Mouse (Mus musculus): ENCODE results near the gene Caps2. TPM values are rescaled to one million over a fixed set of nuclear protein-coding genes. Genes with fewer than 3 reads are reported as not detected.
"Not testable (repeated sequence)": the region's sequence is repeated elsewhere in the genome, so short reads cannot be mapped to it uniquely, and the experiment has no call there.

The Caps2 gene
- polyA plus RNA-seq, 1 experiment from 2014 or later: 0.80 TPM

- no peak overlapping the region for H3K9ac ChIP-seq (replicated peaks)
- no peaks in the 10 kb centered on the region for H3K9me3 ChIP-seq
- no peaks in the 10 kb centered on the region for H3K36me3 ChIP-seq
- ATAC-seq (replicated peaks): no peak
- H3K27me3 ChIP-seq: no peaks in the 10 kb centered on the region
- WGBS: 49% methylated on average over 1 of the region's 1 CpGs
- H3K4me2 ChIP-seq (replicated peaks): no peak overlapping the region
- H3K27ac ChIP-seq (replicated peaks): no peak overlapping the region
- H3K4me3 ChIP-seq: no peak overlapping the region
- no peaks in the 10 kb centered on the region for H3K4me1 ChIP-seq
These were observed 63.7 kb downstream of the Caps2 start for GRCm38 (mm10) chr10:112227073-112227472.

- H3K4me1 ChIP-seq; H3K9ac ChIP-seq (replicated peaks); H3K4me3 ChIP-seq; H3K27me3 ChIP-seq; H3K27ac ChIP-seq (replicated peaks); H3K36me3 ChIP-seq; H3K9me3 ChIP-seq; ATAC-seq (replicated peaks); H3K4me2 ChIP-seq (replicated peaks): not testable (repeated sequence)
- 30% methylated on average over 6 of the region's 6 CpGs for WGBS
These were observed 65.8 kb downstream of the Caps2 start for GRCm38 (mm10) chr10:112229091-112229843.

- not testable (repeated sequence) for H3K27me3 ChIP-seq; ATAC-seq (replicated peaks); H3K4me2 ChIP-seq (replicated peaks); H3K9me3 ChIP-seq; H3K9ac ChIP-seq (replicated peaks); H3K36me3 ChIP-seq; H3K4me1 ChIP-seq; H3K27ac ChIP-seq (replicated peaks); H3K4me3 ChIP-seq
- 0% methylated on average over 1 of the region's 1 CpGs for WGBS
These were observed 69.3 kb downstream of the Caps2 start for GRCm38 (mm10) chr10:112232733-112233132.

- not testable (repeated sequence) for H3K4me2 ChIP-seq (replicated peaks); H3K4me3 ChIP-seq; H3K27ac ChIP-seq (replicated peaks); H3K4me1 ChIP-seq; H3K9me3 ChIP-seq; H3K9ac ChIP-seq (replicated peaks); H3K27me3 ChIP-seq; H3K36me3 ChIP-seq
- ATAC-seq (replicated peaks): peak; percentile 55; the same call in 1 of the 2 replicates
- WGBS: 51% methylated on average over 5 of the region's 5 CpGs
These were observed 72.0 kb downstream of the Caps2 start for GRCm38 (mm10) chr10:112235396-112235940.

GRCm38 (mm10) chr10:112248273-112248672 is 84.9 kb downstream of the Caps2 start:
- WGBS: 84% methylated on average over 2 of the region's 2 CpGs
- Histone ChIP-seq H3K36me3 (no peaks in the 10 kb centered on the region), H3K27ac (replicated peaks) (no peak overlapping the region), H3K4me2 (replicated peaks) (no peak overlapping the region), H3K9ac (replicated peaks) (no peak overlapping the region), H3K27me3 (no peaks in the 10 kb centered on the region), H3K4me3 (no peak overlapping the region), H3K9me3 (no peaks in the 10 kb centered on the region), H3K4me1 (no peaks in the 10 kb centered on the region)
- ATAC-seq (replicated peaks): no peak

- Histone ChIP-seq H3K9me3 (no peaks in the 10 kb centered on the region), H3K27me3 (no peaks in the 10 kb centered on the region), H3K27ac (replicated peaks) (no peak overlapping the region), H3K9ac (replicated peaks) (no peak overlapping the region), H3K4me3 (no peak overlapping the region), H3K4me1 (no peaks in the 10 kb centered on the region), H3K4me2 (replicated peaks) (no peak overlapping the region), H3K36me3 (no peaks in the 10 kb centered on the region)
- no peak for ATAC-seq (replicated peaks)
- WGBS: 79% methylated on average over 3 of the region's 3 CpGs
These were observed 100.0 kb downstream of the Caps2 start for GRCm38 (mm10) chr10:112263467-112263866.

Other genes starting within 250 kb of the Caps2 start
- 47.8 and 51.1 TPM in 2 replicates for gene Krr1, start 191.0 kb upstream of the Caps2 start, polyA plus RNA-seq (2015; fragmentation: Nextera tagmentation; extraction: Ambion mirVana)
- gene Glipr1, start 161.0 kb upstream of the Caps2 start, polyA plus RNA-seq (2015; fragmentation: Nextera tagmentation; extraction: Ambion mirVana): 0.42 and 0.65 TPM in 2 replicates
- not detected in 2 replicates for gene Glipr1l1, start 103.4 kb upstream of the Caps2 start, polyA plus RNA-seq (2015; fragmentation: Nextera tagmentation; extraction: Ambion mirVana)
- gene Glipr1l2, start 80.3 kb upstream of the Caps2 start, polyA plus RNA-seq (2015; fragmentation: Nextera tagmentation; extraction: Ambion mirVana): not detected in 2 replicates
- gene Glipr1l3, start 3.3 kb upstream of the Caps2 start, polyA plus RNA-seq (2015; fragmentation: Nextera tagmentation; extraction: Ambion mirVana): 0.22 and 0.59 TPM in 2 replicates
- gene Kcnc2, start 107.5 kb downstream of the Caps2 start, polyA plus RNA-seq (2015; fragmentation: Nextera tagmentation; extraction: Ambion mirVana): 5.9 and 6.0 TPM in 2 replicates

Data from forebrain, embryonic 15.5 days (tissue).